Mouse (Mus musculus) hindbrain, postnatal 0 days (tissue): ENCODE measurements around the gene Sgip1. TPM values are rescaled to one million over a fixed set of nuclear protein-coding genes. Genes with fewer than 3 reads are reported as not detected.

Experiments
- ATAC-seq: fragments of 200-750 bp; cut with Nextera tagmentation; 2 replicates; pipeline ENCODE4 v1.8.0; 2017; ENCODE audit warnings: mild to moderate bottlenecking, moderate TSS enrichment, moderate library complexity
- DNase-seq: peaks from one replicate; pipeline ENCODE4 v3.0.0-alpha.2; 2015; ENCODE audit warnings: low spot score
- H3K27ac ChIP-seq: fragments of 300-500 bp; sonication (generic); 2 replicates; pipeline ENCODE4 v1.5.1; 2014; ENCODE audit warnings: mild to moderate bottlenecking
- H3K27me3 ChIP-seq: fragments of 300-500 bp; sonication (generic); 2 replicates; pipeline ENCODE4 v1.6.1; 2014; ENCODE audit warnings: low read length, mixed read lengths; ENCODE audit not compliant: insufficient read depth
- H3K36me3 ChIP-seq: fragments of 300-500 bp; sonication (generic); 2 replicates; pipeline ENCODE4 v1.6.1; 2014; ENCODE audit warnings: low read length, mixed read lengths; ENCODE audit not compliant: insufficient read depth
- H3K4me1 ChIP-seq: fragments of 300-500 bp; sonication (generic); 2 replicates; pipeline ENCODE4 v1.6.1; 2014; ENCODE audit warnings: antibody characterized with exemption, low read length, mixed read lengths; ENCODE audit not compliant: insufficient read depth
- H3K4me2 ChIP-seq: fragments of 300-500 bp; sonication (generic); 2 replicates; pipeline ENCODE4 v1.6.1; 2014; ENCODE audit warnings: low read depth, mild to moderate bottlenecking, low read length, moderate library complexity, mixed read lengths
- H3K4me3 ChIP-seq: fragments of 300-500 bp; sonication (generic); 2 replicates; pipeline ENCODE4 v1.5.1; 2014; ENCODE audit warnings: low read length
- H3K9ac ChIP-seq: fragments of 300-500 bp; sonication (generic); replicated peaks from 2 replicates; pipeline ENCODE4 v1.6.1; 2014; ENCODE audit warnings: mild to moderate bottlenecking, low read length, moderate library complexity, mixed read lengths
- H3K9me3 ChIP-seq: fragments of 300-500 bp; sonication (generic); 2 replicates; pipeline ENCODE4 v1.6.1; 2016; ENCODE audit warnings: low read length, mixed read lengths
- CTCF ChIP-seq: IDR thresholded peaks from 2 replicates; pipeline ENCODE4 v1.5.1; 2016; ENCODE audit warnings: antibody characterized with exemption, control low read depth, low read depth
- WGBS: fragments of 180-500 bp; shearing (Covaris S2); extraction: QIAGEN DNeasy Blood & Tissue Kit; methylation state at CpG from one replicate; pipeline ENCODE4 v1.1.7; 2014; 5-methylcytosine and 5-hydroxymethylcytosine counted together
- polyA plus RNA-seq: library from polyadenylated mRNA; unstranded; fragments of >200 nt; fragmentation: Nextera tagmentation; extraction: Ambion mirVana; gene quantifications from 2 replicates; pipeline ENCODE4 v1.2.1, GENCODE M21; 2015
- total RNA-seq: library from RNA; depleted of rRNA; stranded (reverse); fragments of >200 nt; gene quantifications from 2 replicates; pipeline ENCODE4 v1.2.3, GENCODE M21; 2014

The Sgip1 gene
- total and polyA plus RNA-seq, 2 experiments from 2014 or later, result 34.6 to 62.0 TPM

- Histone ChIP-seq H3K27ac (no peak overlapping the region), H3K4me1 (no peaks in the 10 kb centered on the region), H3K9ac (no peak overlapping the region), H3K4me2 (no peak overlapping the region), H3K9me3 (no peaks in the 10 kb centered on the region), H3K36me3 (0 out of 2 replicates have a peak, but pooled peaks cover under 1% of the 10 kb centered on the region), H3K27me3 (no peaks in the 10 kb centered on the region), H3K4me3 (no peak overlapping the region)
- DNase-seq (no peak), ATAC-seq (no peak)
- WGBS, result 69% methylated on average over 15 of the region's 15 CpGs
- TF ChIP-seq CTCF, result no peak
These were observed 121.9 kb downstream of the Sgip1 start for GRCm38 (mm10) chr4:102862751-102863710.

- ATAC-seq, result no peak
- TF ChIP-seq CTCF, result no peak
- H3K4me1 ChIP-seq, result no peaks in the 10 kb centered on the region
These were observed 125.4 kb downstream of the Sgip1 start for GRCm38 (mm10) chr4:102866531-102866930.

GRCm38 (mm10) chr4:102871274-102871673 lies 130.2 kb downstream of the Sgip1 start:
- DNase-seq, result no peak

More at GRCm38 (mm10) chr4:102866531-102866930, 125.4 kb downstream of the Sgip1 start:
- H3K4me2 ChIP-seq, result no peak overlapping the region
- WGBS, result 93% methylated on average over 3 of the region's 3 CpGs
- no peak overlapping the region for H3K27ac ChIP-seq
- H3K36me3 ChIP-seq, result 0 out of 2 replicates have a peak, but pooled peaks cover 3% of the 10 kb centered on the region
- H3K9ac ChIP-seq, result no peak overlapping the region
- DNase-seq, result no peak
- H3K4me3 ChIP-seq, result no peak overlapping the region
- no peaks in the 10 kb centered on the region for H3K27me3 ChIP-seq
- H3K9me3 ChIP-seq, result no peaks in the 10 kb centered on the region

GRCm38 (mm10) chr4:102883142-102883541 lies 142.0 kb downstream of the Sgip1 start:
- Histone ChIP-seq H3K4me2 (no peak overlapping the region), H3K9me3 (no peaks in the 10 kb centered on the region), H3K27me3 (no peaks in the 10 kb centered on the region), H3K36me3 (no peaks in the 10 kb centered on the region), H3K4me3 (no peak overlapping the region), H3K4me1 (no peaks in the 10 kb centered on the region), H3K27ac (no peak overlapping the region), H3K9ac (no peak overlapping the region)
- 94% methylated on average over 3 of the region's 3 CpGs for WGBS
- ATAC-seq, result no peak
- TF ChIP-seq CTCF, result no peak
- DNase-seq, result no peak

More at GRCm38 (mm10) chr4:102871274-102871673, 130.2 kb downstream of the Sgip1 start:
- H3K4me2 ChIP-seq, result no peak overlapping the region
- no peaks in the 10 kb centered on the region for H3K4me1 ChIP-seq
- no peak overlapping the region for H3K27ac ChIP-seq
- H3K27me3 ChIP-seq, result no peaks in the 10 kb centered on the region
- no peaks in the 10 kb centered on the region for H3K9me3 ChIP-seq
- H3K36me3 ChIP-seq, result peaks cover 18% of the 10 kb centered on the region
- H3K4me3 ChIP-seq, result no peak overlapping the region
- 55% methylated on average over 4 of the region's 4 CpGs for WGBS
- no peak for TF ChIP-seq CTCF
- no peak for ATAC-seq
- H3K9ac ChIP-seq, result no peak overlapping the region

GRCm38 (mm10) chr4:102884228-102884627 lies 143.1 kb downstream of the Sgip1 start:
- Histone ChIP-seq H3K4me2 (no peak overlapping the region), H3K9ac (no peak overlapping the region), H3K27me3 (no peaks in the 10 kb centered on the region), H3K4me1 (no peaks in the 10 kb centered on the region), H3K27ac (no peak overlapping the region), H3K9me3 (no peaks in the 10 kb centered on the region), H3K36me3 (no peaks in the 10 kb centered on the region), H3K4me3 (no peak overlapping the region)
- ATAC-seq (no peak), DNase-seq (no peak)
- WGBS, result 87% methylated on average over 4 of the region's 4 CpGs
- no peak for TF ChIP-seq CTCF

GRCm38 (mm10) chr4:102886459-102886858 lies 145.4 kb downstream of the Sgip1 start:
- WGBS, result 76% methylated on average over 2 of the region's 2 CpGs

GRCm38 (mm10) chr4:102886902-102887301 lies 145.8 kb downstream of the Sgip1 start:
- ATAC-seq (no peak), DNase-seq (no peak)
- no peak overlapping the region for H3K27ac ChIP-seq
- no peaks in the 10 kb centered on the region for H3K4me1 ChIP-seq
- 84% methylated on average over 4 of the region's 4 CpGs for WGBS
- no peak overlapping the region for H3K4me2 ChIP-seq
- no peaks in the 10 kb centered on the region for H3K27me3 ChIP-seq
- H3K36me3 ChIP-seq, result no peaks in the 10 kb centered on the region; the same call in 1 of the 2 replicates
- no peak overlapping the region for H3K4me3 ChIP-seq
- H3K9ac ChIP-seq, result no peak overlapping the region
- no peaks in the 10 kb centered on the region for H3K9me3 ChIP-seq
- TF ChIP-seq CTCF, result no peak

More at GRCm38 (mm10) chr4:102886459-102886858, 145.4 kb downstream of the Sgip1 start:
- no peaks in the 10 kb centered on the region for H3K9me3 ChIP-seq
- no peaks in the 10 kb centered on the region for H3K4me1 ChIP-seq
- no peak for ATAC-seq
- H3K27ac ChIP-seq, result no peak overlapping the region
- H3K9ac ChIP-seq, result no peak overlapping the region
- no peak for DNase-seq
- TF ChIP-seq CTCF, result no peak
- H3K27me3 ChIP-seq, result no peaks in the 10 kb centered on the region
- H3K4me2 ChIP-seq, result no peak overlapping the region
- no peak overlapping the region for H3K4me3 ChIP-seq
- H3K36me3 ChIP-seq, result no peaks in the 10 kb centered on the region; the same call in 1 of the 2 replicates
